Mouse (Mus musculus) layer of hippocampus, postnatal 25 days (tissue): Measurements from ENCODE around the gene Mfsd4b4. TPM values are rescaled to one million over a fixed set of nuclear protein-coding genes. Genes with fewer than 3 reads are reported as not detected.
"Not testable (repeated sequence)": the region's sequence is repeated elsewhere in the genome, so short reads cannot be mapped to it uniquely, and the experiment has no call there.

ENCODE experiments used
- DNase-seq, 2 experiments: peaks; one replicate each; pipeline ENCODE4 v3.0.0; 2022; ENCODE audit warnings: mixed read lengths in 2 of 2, low spot score in 1 of 2; ENCODE audit errors: extremely low spot score in 1 of 2
- total RNA-seq, 2 experiments: library from RNA; stranded (reverse); gene quantifications; 2 replicates each; pipeline ENCODE4 v1.2.3; 2021

Gene Mfsd4b4
- 1 to 10 TPM; 7.5 to 8.6 TPM for total RNA-seq

DNA sequence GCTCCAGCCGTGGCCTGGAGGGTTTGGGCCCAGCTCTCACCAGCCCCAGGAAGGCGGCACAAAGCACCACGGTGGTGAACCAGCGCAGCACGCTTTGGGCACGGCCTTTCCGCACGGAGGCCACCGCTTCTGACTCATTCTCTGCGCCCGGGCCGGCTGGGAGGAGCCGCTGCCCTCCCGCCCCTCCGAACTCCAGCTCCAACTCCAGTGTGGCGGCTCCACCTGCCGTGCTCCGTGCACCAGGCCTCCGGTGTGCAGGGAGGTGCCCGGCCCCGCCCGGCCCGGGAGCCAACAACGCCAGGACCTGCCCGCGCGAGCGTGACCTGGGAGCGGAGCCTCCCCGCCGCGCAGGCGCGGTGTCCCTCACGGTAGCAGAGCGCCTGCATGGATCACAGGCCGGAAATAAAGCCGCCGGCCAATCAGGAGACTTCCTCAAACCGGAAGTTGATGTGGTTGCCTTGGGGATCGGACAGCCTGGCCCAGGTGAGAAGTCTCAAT is at the start of gene Mfsd4b4:
Mfsd4b4 (minus strand) TSS at position 365 of the 498 bp plus-strand sequence.
- peak; percentile 67 to 75 for DNase-seq

DNA sequence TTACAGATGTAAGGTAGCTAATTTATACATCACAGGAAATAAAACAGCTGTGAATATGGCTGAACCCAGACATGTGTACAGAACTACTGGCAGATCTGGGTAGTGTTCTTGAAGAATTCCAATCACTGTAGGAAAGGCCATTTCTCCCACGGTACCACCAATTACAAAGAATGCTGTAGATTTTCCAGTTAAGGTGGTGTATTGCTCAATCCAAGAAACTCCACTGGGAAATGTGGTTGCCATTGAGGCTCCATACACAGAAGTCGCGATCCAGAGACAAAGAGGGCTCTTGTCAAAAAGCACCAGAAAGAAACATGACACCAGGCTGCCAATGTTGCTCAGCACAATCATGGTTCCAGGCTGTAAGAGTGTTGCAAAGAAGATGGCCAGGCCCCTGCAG is 48.2 kb upstream of the Mfsd4b4 start:
- not testable (repeated sequence) for DNase-seq

DNA sequence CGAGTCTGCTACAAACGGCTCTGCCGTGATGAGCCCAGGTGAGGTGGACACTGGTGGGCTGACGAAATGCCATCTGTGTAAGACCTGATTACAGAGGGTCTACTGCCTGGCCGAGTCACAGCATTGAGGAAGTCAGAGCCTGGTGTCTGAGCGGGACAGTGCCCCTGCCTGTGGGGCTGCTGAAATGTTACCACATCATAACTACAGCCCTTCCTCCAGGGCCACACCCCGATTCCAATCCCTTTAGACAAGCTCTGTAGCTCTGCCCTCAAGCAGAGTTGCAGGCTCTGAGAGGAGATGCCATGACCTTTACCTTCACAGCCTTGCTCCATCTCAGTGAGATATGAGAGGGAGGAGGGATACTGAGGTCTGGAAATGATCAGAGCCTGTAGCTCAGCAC is 37.5 kb upstream of the Mfsd4b4 start:
- no peak for DNase-seq

DNA sequence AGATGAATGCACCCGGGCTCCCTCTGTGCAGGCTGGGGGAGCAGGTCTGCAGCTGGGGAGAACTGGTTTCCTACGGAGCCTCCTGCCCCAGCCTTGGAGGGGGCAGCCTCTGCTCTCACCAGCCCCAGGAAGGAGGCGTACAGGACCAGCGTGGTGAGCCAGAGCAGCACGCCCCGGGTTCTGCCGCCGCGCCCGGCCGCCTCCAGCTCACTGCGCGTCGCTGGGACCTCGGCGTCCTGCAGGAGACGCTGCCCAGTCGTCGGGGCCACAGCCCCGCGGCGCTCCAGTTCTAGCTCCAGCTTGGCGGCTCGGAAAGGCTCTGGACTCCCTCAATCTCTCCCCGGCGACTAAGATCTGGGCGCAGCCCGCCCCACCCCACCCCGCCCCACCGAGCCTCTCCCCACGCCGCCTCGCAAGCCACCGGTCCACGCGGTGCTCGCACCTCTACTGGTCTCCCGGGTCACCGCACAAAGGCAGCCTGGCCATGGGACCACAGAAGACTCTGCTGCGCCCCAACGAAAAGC is 27.6 kb upstream of the Mfsd4b4 start, which contains the start of gene Mfsd4b2:
Mfsd4b2 (minus strand) TSS at position 308 of the 524 bp plus-strand sequence.
- DNase-seq, result no peak

DNA sequence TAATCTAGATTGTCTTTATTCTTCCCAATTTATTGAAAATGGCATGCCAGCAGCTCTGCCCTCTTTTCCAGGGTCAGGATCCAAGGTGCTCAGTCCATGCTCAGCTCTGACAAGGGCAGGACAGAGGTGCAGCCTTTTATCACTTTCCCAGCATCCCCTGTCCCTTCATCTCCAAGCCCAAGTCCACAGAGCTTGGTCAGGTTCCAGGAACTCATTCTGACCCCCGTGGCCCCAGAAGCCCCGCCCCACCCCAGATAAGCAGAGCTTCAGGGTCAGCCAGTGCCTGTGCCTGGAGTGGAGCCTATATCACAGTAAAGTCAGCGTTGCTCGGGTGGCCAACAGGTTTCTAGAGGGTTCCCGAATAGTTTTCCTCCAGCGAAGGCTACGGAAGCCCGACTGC is 25.5 kb upstream of the Mfsd4b4 start:
- DNase-seq, result not testable (repeated sequence)

DNA sequence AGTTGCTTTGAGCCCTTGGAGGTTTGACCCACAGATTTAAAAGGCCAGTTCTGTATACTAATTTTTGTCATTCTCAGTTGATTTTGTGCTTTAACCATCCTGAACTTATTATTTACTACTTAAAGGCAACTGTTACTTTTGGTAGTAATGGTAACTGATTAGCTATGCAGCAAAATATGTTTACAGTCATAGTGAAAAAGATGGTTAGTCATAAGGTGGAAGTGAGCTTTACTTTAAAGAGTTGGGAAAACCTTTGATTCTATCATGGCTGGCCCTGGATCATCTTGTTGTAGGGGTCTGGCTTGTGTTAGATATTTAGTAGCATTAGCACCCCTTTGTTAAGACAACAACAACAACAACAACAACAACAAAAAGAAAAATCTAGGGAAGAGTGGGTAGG is 13.6 kb upstream of the Mfsd4b4 start:
- no peak for DNase-seq

DNA sequence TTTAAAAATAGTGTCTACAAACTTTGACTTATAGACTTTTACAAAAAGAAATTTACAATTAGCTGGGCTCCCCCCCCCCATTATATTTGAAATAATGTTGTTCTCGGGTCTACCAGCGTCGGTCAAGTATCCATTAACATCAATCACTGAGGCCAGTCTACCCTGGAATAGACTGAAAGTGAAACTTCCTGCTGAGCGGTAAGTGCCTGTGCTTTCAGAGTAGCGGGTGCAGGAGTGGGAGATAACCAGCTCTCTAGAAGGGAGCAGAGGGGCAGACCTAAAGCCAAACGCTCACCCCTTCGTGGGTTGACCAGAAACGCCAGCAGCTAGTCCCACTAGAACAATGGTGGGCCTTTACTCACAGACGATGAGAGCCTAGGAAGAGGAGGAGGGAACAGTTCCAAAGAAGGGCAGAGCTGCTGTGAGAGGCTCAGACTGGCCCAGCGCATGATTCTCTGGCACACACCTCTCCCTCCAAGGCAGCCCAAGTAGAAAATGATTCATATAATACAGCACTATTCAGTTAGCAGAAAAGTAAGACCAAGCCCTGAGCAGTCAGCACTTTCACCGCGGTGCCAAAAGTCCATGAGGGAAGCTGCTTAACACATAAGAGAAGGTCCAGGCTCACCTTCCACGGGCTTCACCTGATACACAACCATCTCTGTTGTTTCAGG is 9.9 kb upstream of the Mfsd4b4 start:
- no peak for DNase-seq

DNA sequence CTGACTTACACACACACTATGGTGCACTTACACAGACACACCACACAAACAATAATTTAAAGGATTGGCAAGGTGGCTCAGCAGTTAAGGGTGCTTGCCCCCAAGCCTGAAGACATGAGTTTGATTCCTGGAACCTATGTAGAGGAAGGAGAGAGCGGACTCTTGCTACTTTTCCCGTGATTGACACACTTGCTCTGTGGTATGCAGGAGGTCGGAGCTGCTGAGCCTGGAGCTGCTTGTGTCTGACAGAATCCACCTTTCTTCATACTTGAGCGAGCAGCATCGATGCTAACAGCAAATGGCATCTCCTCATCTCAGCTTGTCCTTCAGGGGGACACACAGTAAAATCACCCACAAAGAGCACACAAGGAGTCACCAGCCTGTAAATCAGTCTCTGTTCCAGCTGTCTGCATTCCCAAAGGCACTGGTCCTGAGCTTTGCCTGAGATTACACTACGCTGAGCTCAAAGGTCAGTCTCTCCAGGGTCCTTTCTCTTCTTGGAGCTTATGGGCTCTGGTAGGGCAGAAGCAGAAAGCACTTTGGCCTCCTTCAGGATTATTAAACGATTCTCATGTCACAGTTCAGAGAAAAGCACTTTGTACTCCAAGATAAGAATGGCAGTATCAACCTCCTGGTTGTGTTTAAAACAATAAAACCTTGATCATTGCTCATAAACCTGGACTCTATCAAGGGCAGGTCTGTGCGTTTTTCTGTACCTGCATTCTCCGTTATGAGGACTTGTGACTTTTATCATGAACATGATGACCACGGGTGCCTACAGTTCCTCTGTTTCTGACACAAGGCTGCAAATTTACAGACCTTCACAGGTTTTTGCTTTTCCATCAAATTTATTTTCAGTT is 8.0 kb upstream of the Mfsd4b4 start:
- no peak for DNase-seq

DNA sequence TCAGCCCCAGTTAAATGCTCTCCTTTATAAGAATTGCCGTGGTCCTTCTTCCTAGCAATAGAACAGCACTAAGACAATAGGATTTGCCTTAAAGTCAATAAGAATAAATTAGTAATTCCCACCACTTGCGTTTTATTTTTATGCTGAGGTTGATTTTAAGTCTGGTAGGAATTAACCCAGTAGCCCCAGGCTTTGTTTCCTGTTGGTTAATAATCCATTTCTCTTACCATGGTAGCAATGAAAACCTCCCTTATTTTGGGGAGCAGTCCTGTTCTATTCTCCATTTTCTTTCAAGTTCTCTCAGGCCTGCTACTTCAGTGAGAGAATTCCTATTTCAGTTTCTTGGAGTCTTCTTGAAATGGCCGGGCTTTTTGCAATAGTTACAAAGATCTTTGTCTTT is 5.2 kb upstream of the Mfsd4b4 start:
- no peak for DNase-seq

DNA sequence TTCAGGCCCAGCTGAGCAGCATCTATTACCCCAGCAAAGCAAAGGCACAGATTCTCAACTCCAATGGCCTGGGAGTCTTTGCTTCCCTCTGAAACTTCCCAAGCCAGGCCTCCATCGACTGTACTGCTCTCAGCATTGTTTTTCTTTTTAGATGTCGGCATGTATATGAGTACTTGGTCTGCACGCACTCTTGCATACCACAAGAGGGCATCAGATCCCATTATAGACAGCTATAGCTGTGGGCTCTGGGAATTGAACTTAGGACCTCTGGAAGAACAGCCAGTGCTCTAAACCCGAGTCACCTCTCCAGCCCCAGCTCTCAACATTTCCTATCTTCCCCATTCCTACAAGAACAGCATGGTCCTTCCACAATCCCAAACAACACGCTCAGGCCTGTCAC is 2.5 kb downstream of the Mfsd4b4 start:
- no peak for DNase-seq

DNA sequence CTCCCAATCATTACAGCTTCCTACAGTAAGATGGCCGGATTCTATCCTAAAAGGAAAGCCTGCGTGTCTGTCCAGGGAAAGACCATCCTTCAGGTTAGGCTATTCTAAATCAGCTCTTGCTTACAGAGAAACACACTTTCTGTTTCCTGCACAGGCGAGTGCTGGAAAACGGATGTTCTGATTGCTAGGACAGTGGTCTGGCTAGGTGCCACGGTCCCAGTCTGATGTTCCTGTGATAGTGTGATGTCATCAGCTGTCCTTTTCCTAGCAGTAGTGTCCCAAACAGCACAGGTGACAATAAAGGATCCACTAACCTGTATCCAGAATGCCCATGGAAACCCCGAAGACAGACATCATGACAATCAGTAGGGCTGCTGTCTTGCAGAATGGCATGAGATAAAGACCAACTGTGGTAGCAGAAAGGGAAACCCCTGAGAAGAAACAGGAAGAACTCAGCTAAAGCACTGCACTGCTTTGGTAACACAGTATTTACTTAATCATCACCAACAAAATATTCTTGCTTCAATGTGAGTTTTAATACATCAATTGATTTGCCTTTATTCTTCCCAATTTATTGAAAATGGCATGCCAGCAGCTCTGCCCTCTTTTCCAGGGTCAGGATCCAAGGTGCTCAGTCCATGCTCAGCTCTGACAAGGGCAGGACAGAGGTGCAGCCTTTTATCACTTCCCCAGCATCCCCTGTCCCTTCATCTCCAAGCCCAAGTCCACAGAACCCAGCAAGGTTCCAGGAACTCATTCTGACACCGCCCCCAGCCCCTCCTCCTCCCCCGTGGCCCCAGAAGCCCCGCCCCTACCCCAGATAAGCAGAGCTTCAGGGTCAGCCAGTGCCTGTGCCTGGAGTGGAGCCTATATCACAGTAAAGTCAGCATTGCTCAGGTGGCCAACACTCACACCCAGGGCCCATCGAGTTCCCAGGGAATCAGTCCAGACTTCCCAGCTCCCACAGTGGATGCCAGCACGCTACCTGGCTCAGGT is 5.0 kb downstream of the Mfsd4b4 start:
- DNase-seq, result no peak

DNA sequence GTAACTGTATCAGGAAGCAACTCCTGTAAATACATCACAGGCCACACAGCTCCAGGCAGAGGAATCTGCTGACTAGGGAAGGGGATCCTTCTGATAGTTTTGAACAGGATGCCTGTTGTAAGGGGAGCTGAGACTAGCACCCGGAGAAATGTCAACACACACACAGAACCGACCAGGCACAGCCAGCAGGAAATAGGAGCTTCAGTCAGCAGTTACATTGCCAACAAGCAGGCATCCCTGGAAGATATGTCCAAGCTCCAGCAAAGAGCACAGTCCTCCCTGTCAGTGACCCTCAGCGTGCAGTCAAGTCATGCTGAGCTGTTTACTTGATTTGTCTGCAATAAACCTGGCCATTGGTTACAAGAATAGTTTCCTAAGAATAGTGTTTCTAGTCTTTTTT is 10.4 kb downstream of the Mfsd4b4 start:
- DNase-seq, result no peak

DNA sequence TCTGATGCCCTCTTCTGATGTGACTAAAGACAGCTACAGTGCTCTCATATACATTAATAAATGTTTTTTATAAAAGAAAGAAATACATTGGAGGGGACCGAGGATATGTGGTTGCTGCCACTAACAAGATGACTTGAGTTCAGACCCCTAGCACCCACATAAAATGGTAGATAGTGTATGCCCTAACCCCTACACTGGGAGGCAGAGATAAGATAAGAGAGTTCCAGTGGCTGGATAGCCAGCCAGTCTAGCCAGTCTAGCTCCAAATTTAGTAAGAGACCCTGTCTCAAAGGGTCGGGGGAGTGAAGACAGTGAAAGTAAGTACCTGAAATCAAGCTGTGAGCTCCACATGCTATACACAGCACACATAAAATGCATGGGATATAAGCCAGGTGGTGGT is 33.5 kb downstream of the Mfsd4b4 start:
- DNase-seq, result no peak

DNA sequence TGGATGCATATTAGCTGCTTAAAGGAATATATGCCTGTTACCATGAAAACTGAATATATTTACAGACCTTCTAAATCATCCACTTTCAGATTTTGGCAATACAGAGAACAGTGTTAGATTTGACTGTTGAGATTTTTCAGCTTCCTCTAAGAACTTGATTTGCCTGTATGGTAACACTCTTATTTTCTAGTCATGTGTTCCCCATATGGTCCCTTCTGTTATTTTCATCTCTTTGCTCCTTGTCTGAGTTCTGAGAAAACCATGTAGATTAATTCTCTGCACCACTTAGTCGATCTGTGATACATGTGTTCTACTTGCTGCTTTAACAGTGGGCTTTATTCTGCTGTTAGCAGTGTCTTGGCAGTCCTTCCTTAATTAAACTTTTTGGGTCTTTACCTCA is 56.4 kb downstream of the Mfsd4b4 start:
- DNase-seq, result no peak

Other genes starting within 250 kb of the Mfsd4b4 start
- 10 to 100 TPM; 33.9 to 43.4 TPM for gene Rev3l, start 167.1 kb downstream of the Mfsd4b4 start, total RNA-seq
- gene Mfsd4b2, start 27.7 kb upstream of the Mfsd4b4 start, total RNA-seq, result under 1 TPM; 0.34 to 0.68 TPM
- under 1 TPM in 1 of 2 experiments, not detected in 1; 0.22 TPM for gene Mfsd4b3, start 60.9 kb upstream of the Mfsd4b4 start, total RNA-seq
- gene Mfsd4b5, start 87.4 kb upstream of the Mfsd4b4 start, total RNA-seq, result under 1 TPM; 0.54 to 0.57 TPM
- 1 to 10 TPM in 1 of 2 experiments, under 1 TPM in 1; 0.87 to 2.3 TPM for gene Mfsd4b1, start 126.0 kb upstream of the Mfsd4b4 start, total RNA-seq
- 1 to 10 TPM; 2.9 to 3.1 TPM for gene Slc16a10, start 243.0 kb upstream of the Mfsd4b4 start, total RNA-seq